Mouse (Mus musculus): Measurements from ENCODE around the gene Ism1. TPM values are rescaled to one million over a fixed set of nuclear protein-coding genes. Genes with fewer than 3 reads are reported as not detected.

The Ism1 gene
- polyA plus RNA-seq, 1 experiment from 2014 or later, result 0.03 TPM

Other genes with a start within 250 kb of the Ism1 start
- gene Sptlc3, start 184.3 kb upstream of the Ism1 start, polyA plus RNA-seq (2015; fragmentation: Nextera tagmentation; extraction: Ambion mirVana), result 0.08 TPM in 1 of 2 replicates, not detected in the other

Data from liver, embryonic 15.5 days (tissue).